Mouse (Mus musculus): ENCODE data around the gene Pigp. TPM values are rescaled to one million over a fixed set of nuclear protein-coding genes. Genes with fewer than 3 reads are reported as not detected.

Pigp gene
- polyA plus RNA-seq, 1 experiment from 2014 or later, result 165 TPM

DNA sequence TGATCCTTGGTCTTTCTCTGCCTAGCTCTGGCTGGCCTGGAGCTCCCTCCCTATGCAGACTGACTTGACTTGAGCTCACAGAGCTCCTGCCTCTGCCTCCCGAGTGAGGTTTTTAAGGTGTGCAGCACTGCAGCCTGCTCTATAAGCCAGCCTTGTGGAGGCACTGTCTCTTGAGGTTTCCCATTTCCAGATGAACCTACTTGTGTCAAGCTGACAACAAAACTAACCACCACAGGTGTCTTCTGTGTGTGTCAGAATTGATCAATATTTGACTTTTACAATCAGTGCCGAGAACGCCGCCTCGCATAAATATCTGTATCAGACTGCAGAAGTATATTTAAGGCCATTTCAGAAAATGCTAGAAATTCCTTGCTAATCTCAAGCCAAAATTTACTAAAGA is 57.0 kb downstream of the Pigp start:
- no peak overlapping the region for H3K27ac ChIP-seq (ENCODE audit: low read depth, low read length)
- H3K9ac ChIP-seq (ENCODE audit: low read depth, low read length), result no peak overlapping the region
- H3K27me3 ChIP-seq (replicated peaks; ENCODE audit: control insufficient read depth, insufficient read depth, low read length), result no peaks in the 10 kb centered on the region
- ATAC-seq, result no peak
- H3K4me3 ChIP-seq (ENCODE audit: low read depth, low read length), result no peak overlapping the region
- no peaks in the 10 kb centered on the region for H3K36me3 ChIP-seq (ENCODE audit: control insufficient read depth, insufficient read depth)
- WGBS, result 85% methylated on average over 5 of the region's 5 CpGs
- H3K4me1 ChIP-seq (replicated peaks; ENCODE audit: control insufficient read depth, insufficient read depth, low read length), result no peaks in the 10 kb centered on the region
- H3K9me3 ChIP-seq (ENCODE audit: control insufficient read depth), result no peaks in the 10 kb centered on the region
- H3K4me2 ChIP-seq (replicated peaks; ENCODE audit: low read depth), result no peak overlapping the region
- TF ChIP-seq CTCF (IDR thresholded peaks at IDR 0.05; ENCODE audit: low read depth), result no peak

DNA sequence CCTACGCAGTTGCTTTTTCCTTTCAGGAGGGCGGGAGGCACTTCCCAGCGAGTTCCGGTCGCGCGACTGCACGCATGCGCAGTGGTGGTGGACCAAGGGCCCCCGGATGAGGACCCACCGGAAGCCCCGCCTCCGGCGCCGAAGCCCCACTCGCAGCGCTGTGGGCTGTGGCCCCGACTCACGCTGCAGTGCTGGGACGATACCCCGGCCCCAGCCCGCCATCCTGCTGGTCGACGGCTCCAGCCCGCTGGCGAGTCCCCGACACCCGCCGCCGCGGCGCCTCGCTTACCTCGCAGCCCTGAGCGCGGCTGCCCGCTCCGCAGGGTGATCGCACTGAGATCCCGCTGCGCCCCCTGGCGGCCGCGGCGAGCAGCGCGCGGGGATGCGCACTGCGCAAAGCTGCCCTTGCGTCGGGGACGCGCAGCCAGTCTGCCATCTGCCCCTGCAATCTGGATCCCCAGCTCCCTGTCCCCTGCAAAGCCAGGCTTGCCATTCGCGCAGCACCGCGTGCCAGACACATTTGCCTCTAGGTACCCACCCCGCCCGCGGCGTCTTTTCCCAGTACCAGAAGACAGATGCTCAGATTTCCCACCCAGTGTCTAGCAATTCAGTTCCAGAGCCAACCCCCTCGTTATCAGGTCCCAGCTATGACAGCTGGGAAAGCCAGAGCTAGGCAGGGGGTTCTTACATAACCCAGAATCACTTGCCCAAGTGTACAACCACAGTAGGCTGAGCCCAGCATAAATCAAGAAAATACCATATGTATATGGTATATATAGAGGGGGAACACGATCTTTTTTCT is 58.2 kb downstream of the Pigp start, which contains the start of gene Hlcs:
Gene Hlcs, minus strand, starts transcription at position 343 of the 802 bp plus-strand sequence.
- ATAC-seq, result peak; percentile 95
- peak; percentile 99 for TF ChIP-seq CTCF (IDR thresholded peaks at IDR 0.05; ENCODE audit: low read depth)
- no peaks in the 10 kb centered on the region for H3K36me3 ChIP-seq (ENCODE audit: control insufficient read depth, insufficient read depth)

DNA sequence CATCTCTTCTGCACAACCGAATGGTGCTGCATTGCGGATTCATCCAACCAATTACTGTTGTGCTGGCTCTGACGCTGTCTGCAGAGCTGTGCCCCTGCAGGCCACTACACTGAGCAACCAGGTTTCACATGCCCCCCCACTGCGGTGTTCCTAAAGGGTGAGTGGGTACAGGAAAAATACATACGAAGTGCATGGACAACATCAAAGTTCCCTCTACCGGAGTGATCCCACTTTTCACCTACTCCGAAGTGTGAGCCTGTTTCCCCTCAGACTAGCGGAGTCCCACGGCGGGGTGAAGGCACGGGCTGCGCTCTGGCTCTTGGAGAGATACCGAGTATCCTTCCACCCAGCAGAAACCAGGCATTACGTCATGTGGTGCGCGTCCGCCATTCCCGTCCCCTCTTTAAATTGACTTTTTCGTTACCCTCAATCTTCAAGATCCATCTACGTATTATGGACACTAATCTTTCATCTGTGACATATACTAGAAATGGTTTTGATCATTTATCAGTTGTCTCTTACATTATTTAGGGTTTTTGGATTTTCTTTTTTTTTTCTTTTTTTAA is 58.9 kb downstream of the Pigp start:
- Histone ChIP-seq H3K4me3 (ENCODE audit: low read depth, low read length) (peak overlapping the region; percentile 53), H3K27me3 (replicated peaks; ENCODE audit: control insufficient read depth, insufficient read depth, low read length) (no peaks in the 10 kb centered on the region), H3K36me3 (ENCODE audit: control insufficient read depth, insufficient read depth) (no peaks in the 10 kb centered on the region), H3K9ac (ENCODE audit: low read depth, low read length) (peak overlapping the region; percentile 73), H3K4me1 (replicated peaks; ENCODE audit: control insufficient read depth, insufficient read depth, low read length) (no peaks in the 10 kb centered on the region), H3K9me3 (ENCODE audit: control insufficient read depth) (no peaks in the 10 kb centered on the region), H3K4me2 (replicated peaks; ENCODE audit: low read depth) (peak overlapping the region; percentile 71), H3K27ac (ENCODE audit: low read depth, low read length) (peak overlapping the region; percentile 92)
- under 1% methylated on average over 20 of the region's 20 CpGs for WGBS
- peak; percentile 74 for ATAC-seq
- TF ChIP-seq CTCF (IDR thresholded peaks at IDR 0.05; ENCODE audit: low read depth), result peak; percentile 60

More for the DNA sequence above, 58.2 kb downstream of the Pigp start, which contains the start of gene Hlcs:
- under 1% methylated on average over 64 of the region's 64 CpGs for WGBS
- Histone ChIP-seq H3K9ac (ENCODE audit: low read depth, low read length) (peak within 1 kb of the TSS; percentile 73), H3K9me3 (ENCODE audit: control insufficient read depth) (no peaks in the 10 kb centered on the region), H3K4me2 (replicated peaks; ENCODE audit: low read depth) (peak within 1 kb of the TSS; percentile 71), H3K27ac (ENCODE audit: low read depth, low read length) (peak within 1 kb of the TSS; percentile 92), H3K4me3 (ENCODE audit: low read depth, low read length) (peak within 1 kb of the TSS; percentile 53), H3K27me3 (replicated peaks; ENCODE audit: control insufficient read depth, insufficient read depth, low read length) (no peaks in the 10 kb centered on the region), H3K4me1 (replicated peaks; ENCODE audit: control insufficient read depth, insufficient read depth, low read length) (no peaks in the 10 kb centered on the region)

DNA sequence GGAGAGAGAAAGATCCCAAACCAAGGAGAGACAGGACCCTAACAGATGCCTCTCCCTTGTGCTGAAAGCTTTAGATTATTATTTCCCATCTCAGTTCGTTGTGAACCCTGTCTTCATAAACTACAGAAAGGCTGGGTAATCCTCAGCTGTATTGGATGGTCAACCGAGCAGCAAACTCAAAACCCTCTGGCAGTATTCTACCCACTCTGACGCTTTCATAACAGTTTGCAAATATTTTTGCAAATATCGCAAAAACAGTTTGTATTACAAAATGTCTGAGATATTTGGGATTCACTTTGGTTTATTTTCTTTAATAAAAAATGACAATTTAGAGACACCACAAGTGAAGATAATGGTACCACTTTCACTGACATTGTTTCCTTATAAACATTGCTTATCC is 59.7 kb downstream of the Pigp start:
- H3K27me3 ChIP-seq (replicated peaks; ENCODE audit: control insufficient read depth, insufficient read depth, low read length), result no peaks in the 10 kb centered on the region
- H3K36me3 ChIP-seq (ENCODE audit: control insufficient read depth, insufficient read depth), result no peaks in the 10 kb centered on the region
- H3K4me1 ChIP-seq (replicated peaks; ENCODE audit: control insufficient read depth, insufficient read depth, low read length), result no peaks in the 10 kb centered on the region
- 73% methylated on average over 4 of the region's 4 CpGs for WGBS
- ATAC-seq, result no peak
- peak overlapping the region; percentile 53; the same call in 1 of the 2 replicates for H3K4me3 ChIP-seq (ENCODE audit: low read depth, low read length)
- peak overlapping the region; percentile 71 for H3K4me2 ChIP-seq (replicated peaks; ENCODE audit: low read depth)
- H3K27ac ChIP-seq (ENCODE audit: low read depth, low read length), result no peak overlapping the region
- no peak overlapping the region for H3K9ac ChIP-seq (ENCODE audit: low read depth, low read length)
- no peaks in the 10 kb centered on the region for H3K9me3 ChIP-seq (ENCODE audit: control insufficient read depth)
- no peak for TF ChIP-seq CTCF (IDR thresholded peaks at IDR 0.05; ENCODE audit: low read depth)

DNA sequence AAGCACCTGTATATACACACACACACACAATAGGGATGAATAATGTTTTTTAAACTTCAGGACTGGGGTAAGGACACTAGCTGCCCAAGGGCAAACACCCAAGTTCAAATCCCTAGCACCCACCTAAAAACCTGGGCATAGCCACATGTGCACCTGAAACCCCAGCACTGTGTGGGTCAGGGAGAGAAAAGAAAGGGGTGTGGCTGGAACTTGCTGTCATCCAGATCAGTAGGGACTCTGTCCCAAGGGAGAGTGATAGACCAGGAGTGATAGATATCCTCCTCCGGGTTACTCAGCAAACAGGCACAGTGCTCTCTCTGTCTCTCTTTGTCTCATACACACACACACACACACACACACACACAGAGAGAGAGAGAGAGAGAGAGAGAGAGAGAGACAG is 60.2 kb downstream of the Pigp start:
- H3K27ac ChIP-seq (ENCODE audit: low read depth, low read length), result no peak overlapping the region
- 48% methylated on average over 1 of the region's 1 CpGs for WGBS
- ATAC-seq, result no peak
- H3K9ac ChIP-seq (ENCODE audit: low read depth, low read length), result no peak overlapping the region
- no peak overlapping the region for H3K4me3 ChIP-seq (ENCODE audit: low read depth, low read length)
- H3K4me1 ChIP-seq (replicated peaks; ENCODE audit: control insufficient read depth, insufficient read depth, low read length), result no peaks in the 10 kb centered on the region
- no peaks in the 10 kb centered on the region for H3K36me3 ChIP-seq (ENCODE audit: control insufficient read depth, insufficient read depth)
- no peak overlapping the region for H3K4me2 ChIP-seq (replicated peaks; ENCODE audit: low read depth)
- no peaks in the 10 kb centered on the region for H3K27me3 ChIP-seq (replicated peaks; ENCODE audit: control insufficient read depth, insufficient read depth, low read length)
- H3K9me3 ChIP-seq (ENCODE audit: control insufficient read depth), result no peaks in the 10 kb centered on the region
- TF ChIP-seq CTCF (IDR thresholded peaks at IDR 0.05; ENCODE audit: low read depth), result no peak

DNA sequence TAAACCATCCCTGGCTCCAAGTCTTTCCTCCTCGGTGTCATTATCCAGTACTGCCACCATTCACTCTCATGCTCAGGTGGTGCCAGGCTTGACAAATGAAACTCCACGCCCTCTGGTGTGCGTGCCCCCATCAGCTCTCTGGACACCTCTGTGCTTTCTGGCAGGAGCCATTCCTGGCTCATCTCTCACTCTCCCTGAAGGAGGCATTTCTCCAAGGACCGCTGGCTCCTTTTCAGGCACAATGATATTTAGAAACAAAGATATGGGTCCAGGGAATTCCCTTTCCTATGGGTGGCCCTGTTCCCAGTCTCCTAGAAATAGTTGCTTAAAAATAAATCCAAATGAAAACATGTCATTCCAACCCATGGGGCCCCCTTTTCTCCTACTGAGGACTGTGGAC is 62.6 kb downstream of the Pigp start:
- Histone ChIP-seq H3K9ac (ENCODE audit: low read depth, low read length) (no peak overlapping the region), H3K36me3 (ENCODE audit: control insufficient read depth, insufficient read depth) (no peaks in the 10 kb centered on the region), H3K9me3 (ENCODE audit: control insufficient read depth) (no peaks in the 10 kb centered on the region), H3K27ac (ENCODE audit: low read depth, low read length) (no peak overlapping the region), H3K4me2 (replicated peaks; ENCODE audit: low read depth) (no peak overlapping the region), H3K4me1 (replicated peaks; ENCODE audit: control insufficient read depth, insufficient read depth, low read length) (no peaks in the 10 kb centered on the region), H3K27me3 (replicated peaks; ENCODE audit: control insufficient read depth, insufficient read depth, low read length) (no peaks in the 10 kb centered on the region), H3K4me3 (ENCODE audit: low read depth, low read length) (no peak overlapping the region)
- TF ChIP-seq CTCF (IDR thresholded peaks at IDR 0.05; ENCODE audit: low read depth), result no peak
- no peak for ATAC-seq
- 92% methylated on average over 4 of the region's 4 CpGs for WGBS

Other genes starting within 250 kb of the Pigp start
- 2.8 and 3.6 TPM in 2 replicates for gene Hlcs, start 58.3 kb downstream of the Pigp start, polyA plus RNA-seq (2015; fragmentation: Nextera tagmentation; extraction: Ambion mirVana)
- 2.7 and 3.1 TPM in 2 replicates for gene Ripply3, start 43.4 kb downstream of the Pigp start, polyA plus RNA-seq (2015; fragmentation: Nextera tagmentation; extraction: Ambion mirVana)
- gene Ttc3, start 1.2 kb downstream of the Pigp start, polyA plus RNA-seq (2015; fragmentation: Nextera tagmentation; extraction: Ambion mirVana), result 55.2 and 56.6 TPM in 2 replicates
- gene Vps26c, start 155.0 kb upstream of the Pigp start, polyA plus RNA-seq (2015; fragmentation: Nextera tagmentation; extraction: Ambion mirVana), result 36.6 and 46.7 TPM in 2 replicates
- 8.0 and 8.3 TPM in 2 replicates for gene Dyrk1a, start 198.2 kb upstream of the Pigp start, polyA plus RNA-seq (2015; fragmentation: Nextera tagmentation; extraction: Ambion mirVana)